Mouse (Mus musculus): ENCODE data around the gene Cdkal1. TPM values are rescaled to one million over a fixed set of nuclear protein-coding genes. Genes with fewer than 3 reads are reported as not detected.

Gene Cdkal1
- polyA plus RNA-seq, 1 experiment from 2014 or later = 14.7 TPM

- Histone ChIP-seq H3K27ac (replicated peaks) (no peak overlapping the region), H3K36me3 (ENCODE audit: control insufficient read depth, insufficient read depth, low read length) (no peaks in the 10 kb centered on the region), H3K4me2 (replicated peaks; ENCODE audit: low read depth) (no peak overlapping the region), H3K4me1 (replicated peaks; ENCODE audit: control insufficient read depth, insufficient read depth) (no peaks in the 10 kb centered on the region), H3K27me3 (ENCODE audit: control insufficient read depth, insufficient read depth, low read length) (no peaks in the 10 kb centered on the region), H3K9me3 (ENCODE audit: control insufficient read depth, low read length) (no peaks in the 10 kb centered on the region), H3K4me3 (ENCODE audit: low read depth, low read length) (no peak overlapping the region), H3K9ac (ENCODE audit: low read length) (no peak overlapping the region)
- ATAC-seq (ENCODE audit: low FRiP score, low TSS enrichment) = no peak
- no peak for DNase-seq (ENCODE audit: low spot score)
- 63% methylated on average over 4 of the region's 4 CpGs for WGBS
- no peak for TF ChIP-seq EP300 (optimal IDR thresholded peaks at IDR 0.05)
- no peak for TF ChIP-seq CTCF (IDR thresholded peaks at IDR 0.05; ENCODE audit: low read depth)
These were observed 420.7 kb downstream of the Cdkal1 start for GRCm38 (mm10) chr13:29434726-29435125.

GRCm38 (mm10) chr13:29430919-29431318, 424.6 kb downstream of the Cdkal1 start:
- Histone ChIP-seq H3K9me3 (ENCODE audit: control insufficient read depth, low read length) (no peaks in the 10 kb centered on the region), H3K4me3 (ENCODE audit: low read depth, low read length) (no peak overlapping the region), H3K4me2 (replicated peaks; ENCODE audit: low read depth) (no peak overlapping the region), H3K4me1 (replicated peaks; ENCODE audit: control insufficient read depth, insufficient read depth) (no peaks in the 10 kb centered on the region), H3K9ac (ENCODE audit: low read length) (no peak overlapping the region), H3K27ac (replicated peaks) (no peak overlapping the region), H3K27me3 (ENCODE audit: control insufficient read depth, insufficient read depth, low read length) (no peaks in the 10 kb centered on the region), H3K36me3 (ENCODE audit: control insufficient read depth, insufficient read depth, low read length) (no peaks in the 10 kb centered on the region)
- TF ChIP-seq CTCF (IDR thresholded peaks at IDR 0.05; ENCODE audit: low read depth) = no peak
- no peak for TF ChIP-seq EP300 (optimal IDR thresholded peaks at IDR 0.05)
- DNase-seq (ENCODE audit: low spot score) (no peak), ATAC-seq (ENCODE audit: low FRiP score, low TSS enrichment) (no peak)
- WGBS = 29% methylated on average over 4 of the region's 4 CpGs

GRCm38 (mm10) chr13:29429877-29430276, 425.6 kb downstream of the Cdkal1 start:
- no peak for TF ChIP-seq CTCF (IDR thresholded peaks at IDR 0.05; ENCODE audit: low read depth)
- TF ChIP-seq EP300 (optimal IDR thresholded peaks at IDR 0.05) = no peak
- H3K4me2 ChIP-seq (replicated peaks; ENCODE audit: low read depth) = no peak overlapping the region
- H3K36me3 ChIP-seq (ENCODE audit: control insufficient read depth, insufficient read depth, low read length) = no peaks in the 10 kb centered on the region
- ATAC-seq (ENCODE audit: low FRiP score, low TSS enrichment) = no peak
- WGBS = 93% methylated on average over 4 of the region's 4 CpGs
- H3K9me3 ChIP-seq (ENCODE audit: control insufficient read depth, low read length) = no peaks in the 10 kb centered on the region
- H3K27ac ChIP-seq (replicated peaks) = no peak overlapping the region
- DNase-seq (ENCODE audit: low spot score) = no peak
- H3K27me3 ChIP-seq (ENCODE audit: control insufficient read depth, insufficient read depth, low read length) = no peaks in the 10 kb centered on the region
- H3K4me1 ChIP-seq (replicated peaks; ENCODE audit: control insufficient read depth, insufficient read depth) = no peaks in the 10 kb centered on the region
- no peak overlapping the region for H3K9ac ChIP-seq (ENCODE audit: low read length)
- H3K4me3 ChIP-seq (ENCODE audit: low read depth, low read length) = no peak overlapping the region

GRCm38 (mm10) chr13:29429196-29429595, 426.3 kb downstream of the Cdkal1 start:
- no peak overlapping the region for H3K4me3 ChIP-seq (ENCODE audit: low read depth, low read length)
- H3K36me3 ChIP-seq (ENCODE audit: control insufficient read depth, insufficient read depth, low read length) = no peaks in the 10 kb centered on the region
- TF ChIP-seq CTCF (IDR thresholded peaks at IDR 0.05; ENCODE audit: low read depth) (no peak), EP300 (optimal IDR thresholded peaks at IDR 0.05) (no peak)
- no peaks in the 10 kb centered on the region for H3K9me3 ChIP-seq (ENCODE audit: control insufficient read depth, low read length)
- H3K4me1 ChIP-seq (replicated peaks; ENCODE audit: control insufficient read depth, insufficient read depth) = no peaks in the 10 kb centered on the region
- H3K9ac ChIP-seq (ENCODE audit: low read length) = no peak overlapping the region
- H3K27ac ChIP-seq (replicated peaks) = no peak overlapping the region
- H3K4me2 ChIP-seq (replicated peaks; ENCODE audit: low read depth) = no peak overlapping the region
- DNase-seq (ENCODE audit: low spot score) (no peak), ATAC-seq (ENCODE audit: low FRiP score, low TSS enrichment) (no peak)
- no peaks in the 10 kb centered on the region for H3K27me3 ChIP-seq (ENCODE audit: control insufficient read depth, insufficient read depth, low read length)
- 88% methylated on average over 6 of the region's 6 CpGs for WGBS

GRCm38 (mm10) chr13:29416450-29417136, 438.9 kb downstream of the Cdkal1 start:
- no peaks in the 10 kb centered on the region for H3K36me3 ChIP-seq (ENCODE audit: control insufficient read depth, insufficient read depth, low read length)
- H3K4me1 ChIP-seq (replicated peaks; ENCODE audit: control insufficient read depth, insufficient read depth) = 0 out of 2 replicates have a peak, but pooled peaks cover 3% of the 10 kb centered on the region
- H3K4me3 ChIP-seq (ENCODE audit: low read depth, low read length) = no peak overlapping the region
- H3K27ac ChIP-seq (replicated peaks) = no peak overlapping the region
- H3K9me3 ChIP-seq (ENCODE audit: control insufficient read depth, low read length) = no peaks in the 10 kb centered on the region
- 40% methylated on average over 8 of the region's 8 CpGs for WGBS
- no peak for TF ChIP-seq EP300 (optimal IDR thresholded peaks at IDR 0.05)
- no peak for TF ChIP-seq CTCF (IDR thresholded peaks at IDR 0.05; ENCODE audit: low read depth)
- DNase-seq (ENCODE audit: low spot score) (no peak), ATAC-seq (ENCODE audit: low FRiP score, low TSS enrichment) (no peak)
- H3K9ac ChIP-seq (ENCODE audit: low read length) = no peak overlapping the region
- no peaks in the 10 kb centered on the region for H3K27me3 ChIP-seq (ENCODE audit: control insufficient read depth, insufficient read depth, low read length)
- H3K4me2 ChIP-seq (replicated peaks; ENCODE audit: low read depth) = no peak overlapping the region

- 54% methylated on average over 2 of the region's 2 CpGs for WGBS
These were observed 439.5 kb downstream of the Cdkal1 start for GRCm38 (mm10) chr13:29415967-29416366.

More at GRCm38 (mm10) chr13:29415967-29416366, 439.5 kb downstream of the Cdkal1 start:
- ATAC-seq (ENCODE audit: low FRiP score, low TSS enrichment) (no peak), DNase-seq (ENCODE audit: low spot score) (no peak)
- no peaks in the 10 kb centered on the region for H3K27me3 ChIP-seq (ENCODE audit: control insufficient read depth, insufficient read depth, low read length)
- no peak overlapping the region for H3K9ac ChIP-seq (ENCODE audit: low read length)
- H3K4me2 ChIP-seq (replicated peaks; ENCODE audit: low read depth) = no peak overlapping the region
- no peak overlapping the region for H3K4me3 ChIP-seq (ENCODE audit: low read depth, low read length)
- no peak overlapping the region for H3K27ac ChIP-seq (replicated peaks)
- H3K36me3 ChIP-seq (ENCODE audit: control insufficient read depth, insufficient read depth, low read length) = no peaks in the 10 kb centered on the region
- H3K9me3 ChIP-seq (ENCODE audit: control insufficient read depth, low read length) = no peaks in the 10 kb centered on the region
- no peak for TF ChIP-seq EP300 (optimal IDR thresholded peaks at IDR 0.05)
- no peak for TF ChIP-seq CTCF (IDR thresholded peaks at IDR 0.05; ENCODE audit: low read depth)
- H3K4me1 ChIP-seq (replicated peaks; ENCODE audit: control insufficient read depth, insufficient read depth) = 0 out of 2 replicates have a peak, but pooled peaks cover 3% of the 10 kb centered on the region
